ENCODE assay signal across 8 mouse cellular contexts in genomic region chr2:71981343-71981851, GRCm38 (mm10). TPM values are rescaled to one million over a fixed set of nuclear protein-coding genes. Genes with fewer than 3 reads are reported as not detected.
DNase-seq lines count a peak whose midpoint lies in the region; ATAC-seq lines count a peak whose summit lies in the region.

No protein-coding gene starts in this region.

- DNase-seq in kidney, adult 9 months: no peak
- peak; percentile 76 for DNase-seq in cerebellum, adult 11-12 months
- no peak for DNase-seq in liver, embryonic 13.5 days
- no peak for DNase-seq in Muller cell, postnatal 12 days (ENCODE audit: inconsistent ontology term)
- DNase-seq in c-Kit-positive CD71-positive TER-119-positive erythroid progenitor cells, embryonic 14.5 days (ENCODE audit: low spot score): no peak
- no peak for DNase-seq in left cerebral cortex, adult 11 months (ENCODE audit: low spot score)

- no peak overlapping the region for H3K27ac ChIP-seq in kidney, embryonic 16.5 days (ENCODE audit: low read length)
- peak overlapping the region; percentile 54 for H3K27ac ChIP-seq in forebrain, embryonic 15.5 days (replicated peaks)
- H3K27ac ChIP-seq in liver, embryonic 13.5 days: no peak overlapping the region

- H3K4me3 ChIP-seq in kidney, embryonic 16.5 days (ENCODE audit: low read length): peak overlapping the region; percentile 69
- H3K4me3 ChIP-seq in forebrain, embryonic 15.5 days: peak overlapping the region; percentile 67
- H3K4me3 ChIP-seq in liver, embryonic 13.5 days (replicated peaks): peak overlapping the region; percentile 56

- H3K9ac ChIP-seq in kidney, embryonic 16.5 days (replicated peaks; ENCODE audit: low read length): peak overlapping the region; percentile 77
- peak overlapping the region; percentile 78 for H3K9ac ChIP-seq in forebrain, embryonic 15.5 days (replicated peaks)
- peak overlapping the region; percentile 54 for H3K9ac ChIP-seq in liver, embryonic 13.5 days

- H3K9me3 ChIP-seq in kidney, embryonic 16.5 days (ENCODE audit: low read length): no peaks in the 10 kb centered on the region
- no peaks in the 10 kb centered on the region for H3K9me3 ChIP-seq in forebrain, embryonic 15.5 days
- no peaks in the 10 kb centered on the region for H3K9me3 ChIP-seq in liver, embryonic 13.5 days (replicated peaks)

- H3K4me1 ChIP-seq in kidney, embryonic 16.5 days (ENCODE audit: insufficient read depth, low read length): peaks cover 13% of the 10 kb centered on the region; the same call in 1 of the 2 replicates
- peaks cover 13% of the 10 kb centered on the region; the same call in 1 of the 2 replicates for H3K4me1 ChIP-seq in forebrain, embryonic 15.5 days
- H3K4me1 ChIP-seq in liver, embryonic 13.5 days (replicated peaks): peaks cover 11% of the 10 kb centered on the region

- H3K36me3 ChIP-seq in kidney, embryonic 16.5 days (ENCODE audit: insufficient read depth, low read length): no peaks in the 10 kb centered on the region
- no peaks in the 10 kb centered on the region for H3K36me3 ChIP-seq in forebrain, embryonic 15.5 days
- H3K36me3 ChIP-seq in liver, embryonic 13.5 days: no peaks in the 10 kb centered on the region

- peak overlapping the region; percentile 100 for H3K4me2 ChIP-seq in kidney, embryonic 16.5 days (replicated peaks; ENCODE audit: low read depth, low read length)
- peak overlapping the region; percentile 91 for H3K4me2 ChIP-seq in forebrain, embryonic 15.5 days (replicated peaks)
- peak overlapping the region; percentile 74 for H3K4me2 ChIP-seq in liver, embryonic 13.5 days

- peaks cover 10% of the 10 kb centered on the region; the same call in 1 of the 2 replicates for H3K27me3 ChIP-seq in kidney, embryonic 16.5 days (ENCODE audit: insufficient read depth, low read length)
- H3K27me3 ChIP-seq in forebrain, embryonic 15.5 days: no peaks in the 10 kb centered on the region
- H3K27me3 ChIP-seq in liver, embryonic 13.5 days: peaks cover 35% of the 10 kb centered on the region

- WGBS in kidney, embryonic 16.5 days: 10% methylated on average over 24 of the region's 24 CpGs
- WGBS in forebrain, embryonic 15.5 days: 4% methylated on average over 24 of the region's 24 CpGs
- 17% methylated on average over 24 of the region's 24 CpGs for WGBS in liver, embryonic 13.5 days (ENCODE audit: insufficient replicate concordance)

- 0 out of 2 replicates have a peak, but pooled peaks have one; percentile 10 for ATAC-seq in kidney, embryonic 16.5 days (ENCODE audit: low FRiP score, low TSS enrichment)
- peak; percentile 64 for ATAC-seq in forebrain, embryonic 15.5 days (replicated peaks)
- no peak for ATAC-seq in liver, embryonic 13.5 days (ENCODE audit: low read depth)

RNA-seq across cellular contexts. Expression of gene Rapgef4, which starts 0.4 kb away (rescaled TPM):
- 6.9 and 9.2 TPM in 2 replicates for polyA plus RNA-seq in kidney, embryonic 16.5 days (2015; fragmentation: Nextera tagmentation; extraction: Ambion mirVana)
- polyA plus RNA-seq in forebrain, embryonic 15.5 days (2015; fragmentation: Nextera tagmentation; extraction: Ambion mirVana): 13.1 and 14.0 TPM in 2 replicates
- 2.7 and 4.1 TPM in 2 replicates for polyA plus RNA-seq in liver, embryonic 13.5 days (2015; fragmentation: Nextera tagmentation; extraction: Ambion mirVana)
